Mouse (Mus musculus) left cerebral cortex, postnatal 4 days (tissue): ENCODE measurements at regions not wholly inside any gene's neighbourhood (a gene's known extent, or its start where the extent isn't known, plus 50 kb on each side); places are given as distances from the start of the nearest gene placed in this dataset.
"Not testable (repeated sequence)": the region's sequence is repeated elsewhere in the genome, so short reads cannot be mapped to it uniquely, and the experiment has no call there.

Source experiments
- DNase-seq: peaks from one replicate; pipeline ENCODE4 v3.0.0-alpha.2; 2022
- intact Hi-C: fragments of 180-260 bp; cut with DNase I; formaldehyde crosslinking; loops from one replicate; pipeline ENCODE4 v1.15.1; 2025

DNA sequence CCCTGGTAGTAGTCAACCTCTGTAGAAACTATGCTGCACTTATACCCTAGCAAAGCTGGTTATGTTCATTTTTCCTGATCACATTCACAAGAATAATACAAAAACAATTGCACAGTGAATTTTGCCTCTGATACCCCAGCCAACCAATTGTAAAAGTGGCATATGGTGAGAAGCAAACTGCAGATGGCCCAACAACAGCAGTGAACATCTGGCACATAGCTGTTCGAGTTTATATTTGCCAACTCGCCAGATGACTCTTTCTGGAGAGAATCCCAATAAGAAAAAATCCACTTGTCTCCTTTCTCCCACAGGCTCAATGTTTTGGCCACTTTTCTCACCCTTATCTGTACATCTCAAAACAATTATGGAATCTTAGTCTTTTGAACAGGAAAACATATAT lies 196.5 kb upstream of the Grik2 start:
- intact Hi-C loops, result no loop called here
- DNase-seq, result peak; percentile 24

GRCm38 (mm10) chr10:49952434-49952833 lies 163.9 kb upstream of the Grik2 start:
- intact Hi-C loops, result no loop called here
- no peak for DNase-seq

- intact Hi-C loops, DNase-seq: not testable (repeated sequence)
Measured at GRCm38 (mm10) chr10:49937305-49937704, 148.7 kb upstream of the Grik2 start.

- intact Hi-C loops, DNase-seq: not testable (repeated sequence)
Measured at GRCm38 (mm10) chr10:49909206-49909605, 120.6 kb upstream of the Grik2 start.

- DNase-seq, intact Hi-C loops: not testable (repeated sequence)
Measured at GRCm38 (mm10) chr10:49908126-49908525, 119.6 kb upstream of the Grik2 start.

DNA sequence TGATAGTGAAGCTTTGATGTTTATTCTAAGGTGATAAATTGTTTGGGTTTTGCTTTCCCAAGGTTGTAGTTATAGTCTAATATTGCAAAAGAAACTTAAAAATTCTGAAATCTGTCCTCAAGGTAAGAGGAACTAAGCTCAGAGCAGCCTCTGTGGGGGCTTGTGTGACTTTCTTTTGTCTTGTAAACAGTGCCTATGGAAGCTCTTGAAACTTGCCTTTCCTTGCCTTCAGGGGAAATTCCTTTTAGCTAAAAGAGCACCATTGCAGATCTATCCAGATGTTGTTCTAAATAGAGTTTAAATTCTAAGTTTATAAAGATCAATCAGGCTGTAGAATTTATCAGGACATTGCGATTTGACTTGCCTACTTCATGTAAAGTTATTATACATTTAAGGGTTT lies 116.1 kb upstream of the Grik2 start:
- intact Hi-C loops, DNase-seq: not testable (repeated sequence)

DNA sequence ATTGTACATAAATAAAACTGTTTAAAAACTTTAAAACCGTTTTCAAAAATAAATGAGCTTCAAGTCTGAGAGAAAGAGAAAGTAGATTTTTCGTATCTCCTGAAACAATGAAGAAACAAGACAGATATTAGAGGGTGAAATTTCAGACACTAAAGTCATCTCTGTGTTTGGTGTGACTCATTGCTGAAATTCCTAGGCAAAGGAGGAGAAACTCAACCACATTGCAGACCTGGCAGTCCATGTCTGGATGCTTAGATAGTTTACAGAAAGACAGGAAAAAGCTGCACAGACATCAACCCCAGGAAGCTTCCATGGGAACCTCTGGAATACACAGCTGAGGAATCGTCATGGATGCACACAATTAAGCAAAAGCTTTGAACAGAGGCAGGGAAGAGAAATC lies 106.9 kb upstream of the Grik2 start:
- intact Hi-C loops, result no loop called here
- DNase-seq, result no peak

- DNase-seq, result no peak
- intact Hi-C loops, result no loop called here
Measured at GRCm38 (mm10) chr10:49884106-49884505, 95.5 kb upstream of the Grik2 start.

DNA sequence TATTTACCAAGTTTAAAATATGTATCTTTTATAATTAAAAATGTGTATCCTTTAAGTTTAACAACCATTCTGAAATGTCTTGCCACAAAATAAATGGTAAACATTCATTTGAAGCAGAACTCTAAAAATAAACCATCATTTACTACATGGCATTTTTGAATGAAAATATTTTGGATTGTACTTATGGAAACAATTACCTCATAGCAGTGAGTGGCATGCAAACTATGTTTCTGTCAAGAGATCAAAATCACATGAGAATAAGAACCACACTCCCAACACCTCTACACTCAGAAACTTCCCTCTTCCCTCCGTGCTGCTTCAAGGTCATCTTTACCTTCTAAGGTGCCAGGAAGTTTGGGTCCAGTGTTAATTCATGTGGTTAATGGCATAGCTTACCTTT lies 94.9 kb upstream of the Grik2 start:
- intact Hi-C loops, result no loop called here
- no peak for DNase-seq

DNA sequence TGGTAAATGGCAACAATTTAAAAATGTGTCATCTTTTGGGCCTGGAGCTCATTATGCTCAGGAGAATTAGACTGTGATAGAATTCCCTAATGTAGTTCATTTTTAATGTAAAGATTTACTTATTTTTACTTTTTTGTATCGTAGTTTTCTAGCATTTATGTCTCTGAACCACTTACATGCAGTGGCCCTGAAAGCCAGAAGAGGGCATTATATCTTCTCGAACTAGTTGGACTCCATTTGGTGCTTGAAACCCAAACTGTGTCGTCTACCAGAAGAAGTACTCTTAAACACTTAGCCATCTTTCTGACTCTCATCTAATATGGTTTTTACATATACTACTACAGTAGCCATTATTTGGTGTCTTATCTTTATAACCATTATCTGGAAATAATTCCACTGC lies 75.2 kb upstream of the Grik2 start:
- no peak for DNase-seq
- intact Hi-C loops, result no loop called here

GRCm38 (mm10) chr10:49847686-49848085 lies 59.1 kb upstream of the Grik2 start:
- DNase-seq, result no peak
- intact Hi-C loops, result no loop called here

GRCm38 (mm10) chr10:49844308-49844707 lies 55.7 kb upstream of the Grik2 start:
- DNase-seq, result no peak
- intact Hi-C loops, result no loop called here
